Mouse (Mus musculus): ENCODE measurements around the gene Tmpo.

The Tmpo gene

GRCm38 (mm10) chr10:91143313-91144230 is 37.5 kb downstream of the Tmpo start:
- TF ChIP-seq GATA4 (IDR thresholded peaks at IDR 0.05; ENCODE audit: insufficient replicate concordance, low read length): no peak

GRCm38 (mm10) chr10:91142654-91143191 is 38.4 kb downstream of the Tmpo start:
- TF ChIP-seq GATA4 (IDR thresholded peaks at IDR 0.05; ENCODE audit: insufficient replicate concordance, low read length): no peak

- TF ChIP-seq GATA4 (IDR thresholded peaks at IDR 0.05; ENCODE audit: insufficient replicate concordance, low read length): no peak
Measured at GRCm38 (mm10) chr10:91141564-91141963, 39.6 kb downstream of the Tmpo start.

- TF ChIP-seq GATA4 (IDR thresholded peaks at IDR 0.05; ENCODE audit: insufficient replicate concordance, low read length): no peak
Measured at GRCm38 (mm10) chr10:91139148-91139766, 41.9 kb downstream of the Tmpo start.

- no peak for TF ChIP-seq GATA4 (IDR thresholded peaks at IDR 0.05; ENCODE audit: insufficient replicate concordance, low read length)
Measured at GRCm38 (mm10) chr10:91138317-91138716, 42.8 kb downstream of the Tmpo start.

- TF ChIP-seq GATA4 (IDR thresholded peaks at IDR 0.05; ENCODE audit: insufficient replicate concordance, low read length): no peak
Measured at GRCm38 (mm10) chr10:91137400-91137799, 43.7 kb downstream of the Tmpo start.

GRCm38 (mm10) chr10:91135302-91135972 is 45.7 kb downstream of the Tmpo start:
- TF ChIP-seq GATA4 (IDR thresholded peaks at IDR 0.05; ENCODE audit: insufficient replicate concordance, low read length): no peak

GRCm38 (mm10) chr10:91131565-91131964 is 49.5 kb downstream of the Tmpo start:
- TF ChIP-seq GATA4 (IDR thresholded peaks at IDR 0.05; ENCODE audit: insufficient replicate concordance, low read length): no peak

GRCm38 (mm10) chr10:91130792-91131191 is 50.3 kb downstream of the Tmpo start:
- TF ChIP-seq GATA4 (IDR thresholded peaks at IDR 0.05; ENCODE audit: insufficient replicate concordance, low read length): no peak

- no peak for TF ChIP-seq GATA4 (IDR thresholded peaks at IDR 0.05; ENCODE audit: insufficient replicate concordance, low read length)
Measured at GRCm38 (mm10) chr10:91128551-91129160, 52.5 kb downstream of the Tmpo start.

- no peak for TF ChIP-seq GATA4 (IDR thresholded peaks at IDR 0.05; ENCODE audit: insufficient replicate concordance, low read length)
Measured at GRCm38 (mm10) chr10:91127395-91127794, 53.7 kb downstream of the Tmpo start.

- TF ChIP-seq GATA4 (IDR thresholded peaks at IDR 0.05; ENCODE audit: insufficient replicate concordance, low read length): no peak
Measured at GRCm38 (mm10) chr10:91126618-91127355, 54.3 kb downstream of the Tmpo start.

- no peak; the same call in 1 of the 2 replicates for TF ChIP-seq GATA4 (IDR thresholded peaks at IDR 0.05; ENCODE audit: insufficient replicate concordance, low read length)
Measured at GRCm38 (mm10) chr10:91123828-91124822, 57.0 kb downstream of the Tmpo start, which contains the start of gene Slc25a3. TSS of gene Slc25a3 (minus strand) at chr10:91124059.
